Comparison of ENCODE assay signal across 8 mouse cellular contexts in genomic region chr8:70699116-70699833, GRCm38 (mm10). TPM values are rescaled to one million over a fixed set of nuclear protein-coding genes. Genes with fewer than 3 reads are reported as not detected.
DNase-seq lines count a peak whose midpoint lies in the region; ATAC-seq and TF ChIP-seq lines count a peak whose summit lies in the region.

No protein-coding gene starts in this region.

- H3K4me2 ChIP-seq in embryonic facial prominence, embryonic 13.5 days, result peak overlapping the region; percentile 60
- peak overlapping the region; percentile 72 for H3K4me2 ChIP-seq in limb, embryonic 12.5 days
- peak overlapping the region; percentile 49 for H3K4me2 ChIP-seq in neural tube, embryonic 11.5 days (ENCODE audit: low read depth)

- H3K4me1 ChIP-seq in ES-E14 (ENCODE audit: control insufficient read depth in 2 of 2, insufficient read depth in 2 of 2, low read length in 2 of 2, poor library complexity in 1 of 2), result peaks cover 3 to 18% of the 10 kb centered on the region in 2 experiments; a peak in 3 of 4 replicates
- peaks cover 55% of the 10 kb centered on the region for H3K4me1 ChIP-seq in embryonic facial prominence, embryonic 13.5 days
- H3K4me1 ChIP-seq in hindbrain, embryonic 10.5 days (replicated peaks), result peaks cover 65% of the 10 kb centered on the region
- peaks cover 57% of the 10 kb centered on the region for H3K4me1 ChIP-seq in limb, embryonic 12.5 days (replicated peaks)
- H3K4me1 ChIP-seq in neural tube, embryonic 11.5 days (ENCODE audit: control insufficient read depth, insufficient read depth, low read length), result peaks cover 35% of the 10 kb centered on the region

- H3K27me3 ChIP-seq in embryonic facial prominence, embryonic 13.5 days, result no peaks in the 10 kb centered on the region
- peaks cover 24% of the 10 kb centered on the region for H3K27me3 ChIP-seq in hindbrain, embryonic 10.5 days (ENCODE audit: insufficient read depth, poor library complexity, severe bottlenecking)
- no peaks in the 10 kb centered on the region for H3K27me3 ChIP-seq in limb, embryonic 12.5 days
- H3K27me3 ChIP-seq in neural tube, embryonic 11.5 days (ENCODE audit: control insufficient read depth, insufficient read depth, low read length), result no peaks in the 10 kb centered on the region

- H3K27ac ChIP-seq in ES-E14 (ENCODE audit: insufficient read depth, low read depth, low read length, poor library complexity, severe bottlenecking), result peak overlapping the region; percentile 75
- H3K27ac ChIP-seq in embryonic facial prominence, embryonic 13.5 days, result peak overlapping the region; percentile 99
- peak overlapping the region; percentile 98 for H3K27ac ChIP-seq in hindbrain, embryonic 10.5 days
- H3K27ac ChIP-seq in limb, embryonic 12.5 days, result peak overlapping the region; percentile 99
- H3K27ac ChIP-seq in neural tube, embryonic 11.5 days (ENCODE audit: low read depth, low read length), result peak overlapping the region; percentile 98

- H3K9me3 ChIP-seq in ES-E14 (ENCODE audit: control insufficient read depth, insufficient read depth, low read depth, low read length), result no peaks in the 10 kb centered on the region
- no peaks in the 10 kb centered on the region for H3K9me3 ChIP-seq in embryonic facial prominence, embryonic 13.5 days
- H3K9me3 ChIP-seq in hindbrain, embryonic 10.5 days, result no peaks in the 10 kb centered on the region
- H3K9me3 ChIP-seq in limb, embryonic 12.5 days, result no peaks in the 10 kb centered on the region
- no peaks in the 10 kb centered on the region for H3K9me3 ChIP-seq in neural tube, embryonic 11.5 days (ENCODE audit: control insufficient read depth, low read length)

- H3K36me3 ChIP-seq in ES-E14 (ENCODE audit: control insufficient read depth, insufficient read depth, low read length, poor library complexity, severe bottlenecking), result no peaks in the 10 kb centered on the region
- H3K36me3 ChIP-seq in embryonic facial prominence, embryonic 13.5 days, result peaks cover 23% of the 10 kb centered on the region
- H3K36me3 ChIP-seq in hindbrain, embryonic 10.5 days, result peaks cover 28% of the 10 kb centered on the region
- H3K36me3 ChIP-seq in limb, embryonic 12.5 days, result peaks cover 18% of the 10 kb centered on the region
- H3K36me3 ChIP-seq in neural tube, embryonic 11.5 days (ENCODE audit: control insufficient read depth, insufficient read depth, low read length), result no peaks in the 10 kb centered on the region

- DNase-seq in heart, adult 9 months (ENCODE audit: low spot score in 2 of 2), result peak; percentile 66 to 72
- no peak for DNase-seq in heart, postnatal 4 days
- no peak for DNase-seq in ES-E14 (ENCODE audit: low read depth, low spot score)
- DNase-seq in hindbrain, embryonic 10.5 days (ENCODE audit: low spot score), result peak; percentile 65
- no peak for DNase-seq in neural tube, embryonic 11.5 days (ENCODE audit: low spot score)
- DNase-seq in Muller cell, postnatal 12 days (ENCODE audit: inconsistent ontology term), result no peak

- under 1% methylated on average over 87 of the region's 89 CpGs for WGBS in embryonic facial prominence, embryonic 13.5 days
- under 1% methylated on average over 89 of the region's 89 CpGs for WGBS in hindbrain, embryonic 10.5 days
- under 1% methylated on average over 78 of the region's 89 CpGs for WGBS in limb, embryonic 12.5 days
- under 1% methylated on average over 68 of the region's 89 CpGs for WGBS in neural tube, embryonic 11.5 days

- H3K9ac ChIP-seq in ES-E14 (ENCODE audit: insufficient read depth, low read depth, low read length, poor library complexity, severe bottlenecking), result peak overlapping the region; percentile 97
- peak overlapping the region; percentile 98 for H3K9ac ChIP-seq in embryonic facial prominence, embryonic 13.5 days
- peak overlapping the region; percentile 99 for H3K9ac ChIP-seq in limb, embryonic 12.5 days (replicated peaks)
- H3K9ac ChIP-seq in neural tube, embryonic 11.5 days (ENCODE audit: low read length), result peak overlapping the region; percentile 83

- no peak for ATAC-seq in embryonic facial prominence, embryonic 13.5 days (ENCODE audit: insufficient number of reproducible peaks, insufficient read depth, low FRiP score, low TSS enrichment, low read depth)
- ATAC-seq in limb, embryonic 12.5 days (ENCODE audit: insufficient number of reproducible peaks, insufficient read depth, low FRiP score, low TSS enrichment, low read depth), result 0 out of 2 replicates have a peak, but pooled peaks have one; percentile 0
- peak; percentile 16 for ATAC-seq in neural tube, embryonic 11.5 days (ENCODE audit: insufficient read depth, low FRiP score, low TSS enrichment)

- H3K4me3 ChIP-seq in ES-E14 (ENCODE audit: insufficient read depth in 1 of 2, low read depth in 1 of 2, low read length in 2 of 2, poor library complexity in 1 of 2, severe bottlenecking in 1 of 2), result peak overlapping the region; percentile 81 to 89
- H3K4me3 ChIP-seq in embryonic facial prominence, embryonic 13.5 days, result peak overlapping the region; percentile 74
- H3K4me3 ChIP-seq in hindbrain, embryonic 10.5 days, result peak overlapping the region; percentile 99
- H3K4me3 ChIP-seq in limb, embryonic 12.5 days (replicated peaks), result peak overlapping the region; percentile 99
- H3K4me3 ChIP-seq in neural tube, embryonic 11.5 days (ENCODE audit: low read depth, low read length), result peak overlapping the region; percentile 83

- in situ Hi-C loops in ES-E14 (cut with MboI; ENCODE audit: low sequenced_read_pairs in 2 of 2, unreplicated experiment in 2 of 2), result no loop called here

TF ChIP-seq in ES-E14, 5 proteins besides CTCF, POLR2A, EP300 and RAD21:
- no peak for TF ChIP-seq CHD2 (IDR thresholded peaks at IDR 0.05; ENCODE audit: low read depth, low read length)
- no peak for TF ChIP-seq ZNF384 (IDR thresholded peaks at IDR 0.05; ENCODE audit: low read depth, low read length)
- TF ChIP-seq MAFK (IDR thresholded peaks at IDR 0.05; ENCODE audit: insufficient read depth, low read depth, low read length), result no peak
- TF ChIP-seq HCFC1 (IDR thresholded peaks at IDR 0.05; ENCODE audit: borderline replicate concordance, insufficient read depth, low read length), result no peak
- TF ChIP-seq ZC3H11A (IDR thresholded peaks at IDR 0.05; ENCODE audit: borderline replicate concordance, low read depth, low read length), result no peak

RNA-seq across cellular contexts. Expression of gene Jund, which starts 0.5 kb away (rescaled TPM):
- total RNA-seq in heart, postnatal 4 days (2021), result 100 to 1,000 TPM; 254 to 261 TPM
- total RNA-seq in ES-E14 (2012; rRNA removed), result 60.1 TPM in 2 replicates
- 54.7 and 68.5 TPM in 2 replicates for polyA plus RNA-seq in embryonic facial prominence, embryonic 13.5 days (2015; fragmentation: Nextera tagmentation; extraction: Ambion mirVana)
- 64.6 and 128 TPM in 2 replicates for polyA plus RNA-seq in hindbrain, embryonic 10.5 days (2016; fragmentation: Nextera tagmentation; extraction: Ambion mirVana)
- 117 and 121 TPM in 2 replicates for polyA plus RNA-seq in limb, embryonic 12.5 days (2016; fragmentation: Nextera tagmentation; extraction: Ambion mirVana)
- 167 and 171 TPM in 2 replicates for polyA plus RNA-seq in neural tube, embryonic 11.5 days (2014; fragmentation: Nextera tagmentation; extraction: Ambion mirVana)

RNA-seq across cellular contexts. Expression of gene Iqcn, which starts 4.0 kb away (rescaled TPM):
- under 1 TPM; 0.10 to 0.11 TPM for total RNA-seq in heart, postnatal 4 days (2021)
- 0.09 and 0.16 TPM in 2 replicates for total RNA-seq in ES-E14 (2012; rRNA removed)
- polyA plus RNA-seq in embryonic facial prominence, embryonic 13.5 days (2015; fragmentation: Nextera tagmentation; extraction: Ambion mirVana), result 0.07 TPM in 1 of 2 replicates, not detected in the other
- 0.07 TPM in 1 of 2 replicates, not detected in the other for polyA plus RNA-seq in hindbrain, embryonic 10.5 days (2016; fragmentation: Nextera tagmentation; extraction: Ambion mirVana)
- not detected in 2 replicates for polyA plus RNA-seq in limb, embryonic 12.5 days (2016; fragmentation: Nextera tagmentation; extraction: Ambion mirVana)
- polyA plus RNA-seq in neural tube, embryonic 11.5 days (2014; fragmentation: Nextera tagmentation; extraction: Ambion mirVana), result not detected in 2 replicates

RNA-seq across cellular contexts. Expression of gene Gm3336, which starts 19.1 kb away (rescaled TPM):
- total RNA-seq in heart, postnatal 4 days (2021), result not detected
- 1.8 and 3.9 TPM in 2 replicates for total RNA-seq in ES-E14 (2012; rRNA removed)
- not detected in 2 replicates for polyA plus RNA-seq in embryonic facial prominence, embryonic 13.5 days (2015; fragmentation: Nextera tagmentation; extraction: Ambion mirVana)
- not detected in 2 replicates for polyA plus RNA-seq in hindbrain, embryonic 10.5 days (2016; fragmentation: Nextera tagmentation; extraction: Ambion mirVana)
- not detected in 2 replicates for polyA plus RNA-seq in limb, embryonic 12.5 days (2016; fragmentation: Nextera tagmentation; extraction: Ambion mirVana)
- polyA plus RNA-seq in neural tube, embryonic 11.5 days (2014; fragmentation: Nextera tagmentation; extraction: Ambion mirVana), result not detected in 2 replicates

RNA-seq across cellular contexts. Expression of gene Pde4c, which starts 24.2 kb away (rescaled TPM):
- total RNA-seq in heart, postnatal 4 days (2021), result 1 to 10 TPM in 1 of 2 experiments, under 1 TPM in 1; 0.74 to 1.0 TPM
- total RNA-seq in ES-E14 (2012; rRNA removed), result 1.6 and 4.5 TPM in 2 replicates
- 0.13 and 0.14 TPM in 2 replicates for polyA plus RNA-seq in embryonic facial prominence, embryonic 13.5 days (2015; fragmentation: Nextera tagmentation; extraction: Ambion mirVana)
- polyA plus RNA-seq in hindbrain, embryonic 10.5 days (2016; fragmentation: Nextera tagmentation; extraction: Ambion mirVana), result 0.63 and 0.69 TPM in 2 replicates
- polyA plus RNA-seq in limb, embryonic 12.5 days (2016; fragmentation: Nextera tagmentation; extraction: Ambion mirVana), result 0.24 and 0.33 TPM in 2 replicates
- 0.42 TPM in 1 of 2 replicates, not detected in the other for polyA plus RNA-seq in neural tube, embryonic 11.5 days (2014; fragmentation: Nextera tagmentation; extraction: Ambion mirVana)

RNA-seq across cellular contexts. Expression of gene Lsm4, which starts 26.2 kb away (rescaled TPM):
- 100 to 1,000 TPM; 107 to 120 TPM for total RNA-seq in heart, postnatal 4 days (2021)
- total RNA-seq in ES-E14 (2012; rRNA removed), result 171 and 204 TPM in 2 replicates
- polyA plus RNA-seq in embryonic facial prominence, embryonic 13.5 days (2015; fragmentation: Nextera tagmentation; extraction: Ambion mirVana), result 248 and 270 TPM in 2 replicates
- 344 and 354 TPM in 2 replicates for polyA plus RNA-seq in hindbrain, embryonic 10.5 days (2016; fragmentation: Nextera tagmentation; extraction: Ambion mirVana)
- polyA plus RNA-seq in limb, embryonic 12.5 days (2016; fragmentation: Nextera tagmentation; extraction: Ambion mirVana), result 335 and 339 TPM in 2 replicates
- 298 and 301 TPM in 2 replicates for polyA plus RNA-seq in neural tube, embryonic 11.5 days (2014; fragmentation: Nextera tagmentation; extraction: Ambion mirVana)

Comparison
In these comparisons a context has a peak if more than half of its experiments do, and no peak if none do; other contexts are left out.
1. DNase-seq: peak in heart, adult 9 months (2 of 2) and hindbrain, embryonic 10.5 days (single experiment); none in heart, postnatal 4 days (single experiment), ES-E14 (single experiment), neural tube, embryonic 11.5 days (single experiment) and Muller cell, postnatal 12 days (single experiment).
2. Peak in every context shown above with its lines, with median percentiles within 50 percentile points of each other: H3K27ac ChIP-seq, H3K4me3 ChIP-seq, H3K9ac ChIP-seq and H3K4me2 ChIP-seq.